Comparison of ENCODE assay signal across 8 mouse cellular contexts in genomic region chr13:113617338-113617890, GRCm38 (mm10). TPM values are rescaled to one million over a fixed set of nuclear protein-coding genes. Genes with fewer than 3 reads are reported as not detected.
DNase-seq lines count a peak whose midpoint lies in the region; ATAC-seq lines count a peak whose summit lies in the region.

No protein-coding gene starts in this region.

- 11% methylated on average over 37 of the region's 49 CpGs for WGBS in kidney, embryonic 15.5 days
- WGBS in forebrain, embryonic 11.5 days, result 11% methylated on average over 49 of the region's 49 CpGs
- 7% methylated on average over 49 of the region's 49 CpGs for WGBS in kidney, embryonic 16.5 days
- 14% methylated on average over 41 of the region's 49 CpGs for WGBS in midbrain, embryonic 16.5 days

- no peak for ATAC-seq in kidney, embryonic 15.5 days (replicated peaks; ENCODE audit: low FRiP score)
- peak; percentile 6; the same call in 1 of the 2 replicates for ATAC-seq in forebrain, embryonic 11.5 days (replicated peaks; ENCODE audit: low FRiP score)
- ATAC-seq in kidney, embryonic 16.5 days (ENCODE audit: low FRiP score, low TSS enrichment), result no peak
- no peak; the same call in 1 of the 2 replicates for ATAC-seq in midbrain, embryonic 16.5 days

- no peak for DNase-seq in kidney, adult 11 months
- DNase-seq in NIH3T3 (ENCODE audit: low read depth), result peak; percentile 43
- DNase-seq in forebrain, embryonic 11.5 days (ENCODE audit: low spot score), result no peak
- DNase-seq in gastrocnemius, postnatal 4 days (ENCODE audit: low spot score in 2 of 2), result no peak
- no peak for DNase-seq in left cerebral cortex, adult 9 months (ENCODE audit: low spot score in 2 of 2)

- peaks cover 58% of the 10 kb centered on the region for H3K4me1 ChIP-seq in kidney, embryonic 15.5 days
- H3K4me1 ChIP-seq in forebrain, embryonic 11.5 days (replicated peaks; ENCODE audit: control insufficient read depth, insufficient read depth, low read length), result peaks cover 27% of the 10 kb centered on the region
- H3K4me1 ChIP-seq in kidney, embryonic 16.5 days (ENCODE audit: insufficient read depth, low read length), result peaks cover 56% of the 10 kb centered on the region
- peaks cover 42% of the 10 kb centered on the region for H3K4me1 ChIP-seq in midbrain, embryonic 16.5 days (ENCODE audit: control insufficient read depth, insufficient read depth, low read length)

- peaks cover 4% of the 10 kb centered on the region; the same call in 1 of the 2 replicates for H3K36me3 ChIP-seq in kidney, embryonic 15.5 days
- no peaks in the 10 kb centered on the region for H3K36me3 ChIP-seq in forebrain, embryonic 11.5 days (ENCODE audit: control insufficient read depth, insufficient read depth, low read length)
- H3K36me3 ChIP-seq in kidney, embryonic 16.5 days (ENCODE audit: insufficient read depth, low read length), result no peaks in the 10 kb centered on the region
- no peaks in the 10 kb centered on the region for H3K36me3 ChIP-seq in midbrain, embryonic 16.5 days (ENCODE audit: control insufficient read depth, insufficient read depth, low read length)

- H3K9me3 ChIP-seq in kidney, embryonic 15.5 days (replicated peaks), result no peaks in the 10 kb centered on the region
- no peaks in the 10 kb centered on the region for H3K9me3 ChIP-seq in forebrain, embryonic 11.5 days (ENCODE audit: control insufficient read depth, low read length)
- no peaks in the 10 kb centered on the region for H3K9me3 ChIP-seq in kidney, embryonic 16.5 days (ENCODE audit: low read length)
- no peaks in the 10 kb centered on the region for H3K9me3 ChIP-seq in midbrain, embryonic 16.5 days (replicated peaks; ENCODE audit: control insufficient read depth, low read length, poor library complexity, severe bottlenecking)

- peak overlapping the region; percentile 88 for H3K4me2 ChIP-seq in kidney, embryonic 15.5 days
- H3K4me2 ChIP-seq in forebrain, embryonic 11.5 days (ENCODE audit: low read depth, low read length, severe bottlenecking), result peak overlapping the region; percentile 93
- peak overlapping the region; percentile 89 for H3K4me2 ChIP-seq in kidney, embryonic 16.5 days (replicated peaks; ENCODE audit: low read depth, low read length)
- peak overlapping the region; percentile 75 for H3K4me2 ChIP-seq in midbrain, embryonic 16.5 days (ENCODE audit: low read length)

- peak overlapping the region; percentile 85 for H3K9ac ChIP-seq in kidney, embryonic 15.5 days
- H3K9ac ChIP-seq in forebrain, embryonic 11.5 days (ENCODE audit: low read length), result peak overlapping the region; percentile 80
- peak overlapping the region; percentile 96 for H3K9ac ChIP-seq in kidney, embryonic 16.5 days (replicated peaks; ENCODE audit: low read length)
- peak overlapping the region; percentile 90 for H3K9ac ChIP-seq in midbrain, embryonic 16.5 days (ENCODE audit: low read depth, low read length)

- no peaks in the 10 kb centered on the region for H3K27me3 ChIP-seq in kidney, embryonic 15.5 days
- H3K27me3 ChIP-seq in forebrain, embryonic 11.5 days (ENCODE audit: control insufficient read depth, insufficient read depth, low read length), result no peaks in the 10 kb centered on the region
- H3K27me3 ChIP-seq in kidney, embryonic 16.5 days (ENCODE audit: insufficient read depth, low read length), result no peaks in the 10 kb centered on the region
- H3K27me3 ChIP-seq in midbrain, embryonic 16.5 days (ENCODE audit: control insufficient read depth, insufficient read depth, low read depth, low read length), result no peaks in the 10 kb centered on the region

- peak overlapping the region; percentile 71 for H3K4me3 ChIP-seq in kidney, embryonic 15.5 days (replicated peaks)
- H3K4me3 ChIP-seq in forebrain, embryonic 11.5 days (ENCODE audit: low read depth, low read length), result peak overlapping the region; percentile 78
- H3K4me3 ChIP-seq in kidney, embryonic 16.5 days (ENCODE audit: low read length), result peak overlapping the region; percentile 85
- peak overlapping the region; percentile 86 for H3K4me3 ChIP-seq in midbrain, embryonic 16.5 days (ENCODE audit: low read depth, low read length)

- peak overlapping the region; percentile 93 for H3K27ac ChIP-seq in kidney, embryonic 15.5 days
- no peak overlapping the region for H3K27ac ChIP-seq in forebrain, embryonic 11.5 days (ENCODE audit: low read depth, low read length)
- H3K27ac ChIP-seq in kidney, embryonic 16.5 days (ENCODE audit: low read length), result peak overlapping the region; percentile 92
- peak overlapping the region; percentile 90 for H3K27ac ChIP-seq in midbrain, embryonic 16.5 days (ENCODE audit: low read length)

RNA-seq across cellular contexts. Expression of gene Snx18, which starts 0.9 kb away (rescaled TPM):
- 31.3 and 32.0 TPM in 2 replicates for polyA plus RNA-seq in kidney, embryonic 15.5 days (2015; fragmentation: Nextera tagmentation; extraction: Ambion mirVana)
- polyA plus RNA-seq in forebrain, embryonic 11.5 days (2014; fragmentation: Nextera tagmentation; extraction: Ambion mirVana), result 18.7 and 21.1 TPM in 2 replicates
- polyA plus RNA-seq in kidney, embryonic 16.5 days (2015; fragmentation: Nextera tagmentation; extraction: Ambion mirVana), result 24.6 and 27.2 TPM in 2 replicates
- polyA plus RNA-seq in midbrain, embryonic 16.5 days (2015; fragmentation: Nextera tagmentation; extraction: Ambion mirVana), result 6.5 and 7.5 TPM in 2 replicates
- total RNA-seq in gastrocnemius, postnatal 4 days (2021), result 10 to 100 TPM; 30.7 to 36.4 TPM

RNA-seq across cellular contexts. Expression of gene Hspb3, which starts 46.1 kb away (rescaled TPM):
- polyA plus RNA-seq in kidney, embryonic 15.5 days (2015; fragmentation: Nextera tagmentation; extraction: Ambion mirVana), result 0.90 and 1.7 TPM in 2 replicates
- not detected in 2 replicates for polyA plus RNA-seq in forebrain, embryonic 11.5 days (2014; fragmentation: Nextera tagmentation; extraction: Ambion mirVana)
- 0.27 and 0.71 TPM in 2 replicates for polyA plus RNA-seq in kidney, embryonic 16.5 days (2015; fragmentation: Nextera tagmentation; extraction: Ambion mirVana)
- 0.47 TPM in 1 of 2 replicates, not detected in the other for polyA plus RNA-seq in midbrain, embryonic 16.5 days (2015; fragmentation: Nextera tagmentation; extraction: Ambion mirVana)
- 10 to 100 TPM; 79.4 to 87.2 TPM for total RNA-seq in gastrocnemius, postnatal 4 days (2021)
